In the genomic region with DNA sequence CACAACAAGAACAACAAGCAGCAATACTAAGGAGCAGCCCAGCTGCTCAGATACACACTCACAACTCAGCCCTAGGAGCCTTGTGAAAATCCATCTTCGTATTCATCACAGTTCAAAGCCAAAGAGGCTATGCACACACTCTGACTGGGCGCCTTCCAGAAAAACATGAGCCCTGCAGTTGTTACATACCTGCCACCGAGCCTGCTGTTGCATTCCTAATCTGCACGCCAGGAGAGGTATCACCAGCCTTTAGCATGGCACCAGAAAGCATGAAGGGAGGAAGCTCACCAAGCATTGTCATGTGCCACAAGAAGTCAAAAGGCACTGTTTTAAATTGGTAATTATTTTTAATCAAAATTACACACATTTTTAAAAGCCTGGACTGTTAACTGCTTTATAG, we compare ENCODE assay signal across 20 mouse cellular contexts. TPM values are rescaled to one million over a fixed set of nuclear protein-coding genes. Genes with fewer than 3 reads are reported as not detected.
"Had no signal": no experiment of that assay in that cellular context is flagged by ENCODE, and none has a peak within 500 bp of the region (broad histone marks: within the 10 kb centered on the region; RNA-seq: fewer than 3 reads in every experiment).

No protein-coding gene starts in this region.

- H3K4me1 ChIP-seq: liver, embryonic 12.5 days; liver, embryonic 15.5 days; lung, embryonic 15.5 days; megakaryocyte, embryonic 14.5 days had no signal

- H3K27me3 ChIP-seq: limb, embryonic 13.5 days; liver, embryonic 12.5 days; liver, embryonic 15.5 days; lung, embryonic 15.5 days; megakaryocyte, embryonic 14.5 days had no signal

- H3K9me3 ChIP-seq: limb, embryonic 10.5 days; limb, embryonic 13.5 days; liver, embryonic 12.5 days; liver, embryonic 15.5 days; lung, embryonic 15.5 days; midbrain, embryonic 10.5 days; midbrain, embryonic 13.5 days had no signal

- H3K4me2 ChIP-seq: limb, embryonic 13.5 days; liver, embryonic 12.5 days; liver, embryonic 15.5 days; lung, embryonic 15.5 days; midbrain, embryonic 13.5 days had no signal

- H3K27ac ChIP-seq: layer of hippocampus, adult 2 months; limb, embryonic 10.5 days; limb, embryonic 13.5 days; liver, embryonic 12.5 days; liver, embryonic 15.5 days; lung, embryonic 15.5 days; midbrain, embryonic 10.5 days; midbrain, embryonic 13.5 days had no signal

- ATAC-seq: hindbrain, embryonic 16.5 days; intestine, postnatal 0 days; liver, embryonic 12.5 days; midbrain, embryonic 13.5 days had no signal

- H3K4me3 ChIP-seq: layer of hippocampus, adult 2 months; limb, embryonic 10.5 days; limb, embryonic 13.5 days; liver, embryonic 12.5 days; liver, embryonic 15.5 days; lung, embryonic 15.5 days; megakaryocyte, embryonic 14.5 days; midbrain, embryonic 10.5 days; midbrain, embryonic 13.5 days had no signal

- H3K9ac ChIP-seq: limb, embryonic 13.5 days; liver, embryonic 12.5 days; liver, embryonic 15.5 days; lung, embryonic 15.5 days; midbrain, embryonic 13.5 days had no signal

- H3K36me3 ChIP-seq: limb, embryonic 10.5 days; limb, embryonic 13.5 days; liver, embryonic 12.5 days; liver, embryonic 15.5 days; lung, embryonic 15.5 days; midbrain, embryonic 10.5 days; midbrain, embryonic 13.5 days had no signal

- DNase-seq: liver; lung, adult 18-20 months; lung, postnatal 10 days; lung, postnatal 36 days; thymus, adult 18-20 months; thymus, postnatal 14 days; thymus, postnatal 4 days had no signal

RNA-seq across cellular contexts. Expression of a gene that starts 1.1 kb away (rescaled TPM):
- polyA plus RNA-seq: small intestine, adult 2 months; spleen, adult 2 months had no signal
